Mouse (Mus musculus): ENCODE results near the gene Trp53inp2. TPM values are rescaled to one million over a fixed set of nuclear protein-coding genes. Genes with fewer than 3 reads are reported as not detected.

Trp53inp2 gene
- total and polyA plus RNA-seq, 3 experiments, result 410 to 512 (median 457) TPM

- Histone ChIP-seq H3K27me3 (ENCODE audit: control insufficient read depth, insufficient read depth, low read length) (no peaks in the 10 kb centered on the region), H3K4me1 (ENCODE audit: control insufficient read depth, insufficient read depth, low read length) (no peaks in the 10 kb centered on the region; the same call in 1 of the 2 replicates), H3K36me3 (ENCODE audit: control insufficient read depth, insufficient read depth, low read length) (no peaks in the 10 kb centered on the region), H3K9ac (ENCODE audit: low read depth, low read length) (no peak overlapping the region), H3K27ac (no peak overlapping the region), H3K79me2 (replicated peaks; ENCODE audit: control insufficient read depth, insufficient read depth, low read length) (no peaks in the 10 kb centered on the region), H3K4me3 (no peak overlapping the region)
- intact Hi-C loops (cut with DNase I), result no loop called here
- DNase-seq, result no peak
- 78% methylated on average over 1 of the region's 1 CpGs for WGBS
- TF ChIP-seq EP300 (IDR thresholded peaks at IDR 0.05; ENCODE audit: insufficient read depth, low read depth, low read length), result no peak
- no peak for TF ChIP-seq CTCF (IDR thresholded peaks at IDR 0.05)
- no peak for TF ChIP-seq POLR2A (IDR thresholded peaks at IDR 0.05; ENCODE audit: insufficient read depth, low read depth, low read length)
Measured at GRCm38 (mm10) chr2:155346670-155347069, 34.2 kb upstream of the Trp53inp2 start.

GRCm38 (mm10) chr2:155354402-155354801 is 26.5 kb upstream of the Trp53inp2 start:
- intact Hi-C loops (cut with DNase I), result no loop called here
- H3K79me2 ChIP-seq (replicated peaks; ENCODE audit: control insufficient read depth, insufficient read depth, low read length), result no peaks in the 10 kb centered on the region
- H3K27me3 ChIP-seq (ENCODE audit: control insufficient read depth, insufficient read depth, low read length), result no peaks in the 10 kb centered on the region
- DNase-seq, result no peak
- no peaks in the 10 kb centered on the region for H3K36me3 ChIP-seq (ENCODE audit: control insufficient read depth, insufficient read depth, low read length)
- no peak overlapping the region for H3K4me3 ChIP-seq
- 91% methylated on average over 3 of the region's 3 CpGs for WGBS
- H3K9ac ChIP-seq (ENCODE audit: low read depth, low read length), result no peak overlapping the region
- no peak overlapping the region for H3K27ac ChIP-seq
- TF ChIP-seq POLR2A (IDR thresholded peaks at IDR 0.05; ENCODE audit: insufficient read depth, low read depth, low read length) (no peak), CTCF (IDR thresholded peaks at IDR 0.05) (peak; percentile 42), EP300 (IDR thresholded peaks at IDR 0.05; ENCODE audit: insufficient read depth, low read depth, low read length) (no peak)
- peaks cover 5% of the 10 kb centered on the region for H3K4me1 ChIP-seq (ENCODE audit: control insufficient read depth, insufficient read depth, low read length)

GRCm38 (mm10) chr2:155356971-155357591 is 23.8 kb upstream of the Trp53inp2 start, which contains the start of gene Pigu:
Gene Pigu, minus strand, starts transcription at chr2:155357430.
- Histone ChIP-seq H3K27ac (peak within 1 kb of the TSS; percentile 75), H3K36me3 (ENCODE audit: control insufficient read depth, insufficient read depth, low read length) (no peaks in the 10 kb centered on the region), H3K4me3 (peak within 1 kb of the TSS; percentile 86), H3K79me2 (replicated peaks; ENCODE audit: control insufficient read depth, insufficient read depth, low read length) (no peaks in the 10 kb centered on the region), H3K4me1 (ENCODE audit: control insufficient read depth, insufficient read depth, low read length) (peaks cover 5% of the 10 kb centered on the region), H3K9ac (ENCODE audit: low read depth, low read length) (peak within 1 kb of the TSS; percentile 86), H3K27me3 (ENCODE audit: control insufficient read depth, insufficient read depth, low read length) (no peaks in the 10 kb centered on the region)
- under 1% methylated on average over 38 of the region's 38 CpGs for WGBS
- TF ChIP-seq POLR2A (IDR thresholded peaks at IDR 0.05; ENCODE audit: insufficient read depth, low read depth, low read length) (peak; percentile 64; the same call in 1 of the 2 replicates), CTCF (IDR thresholded peaks at IDR 0.05) (peak; percentile 15; the same call in 1 of the 2 replicates), EP300 (IDR thresholded peaks at IDR 0.05; ENCODE audit: insufficient read depth, low read depth, low read length) (peak; percentile 87; the same call in 1 of the 2 replicates)
- intact Hi-C loops (cut with DNase I), result loop anchor here (1.0 to 5.0 kb wide), 2 partner anchors 24 to 115 kb away; partner anchors contain the start of genes Ncoa6 and Trp53inp2
- DNase-seq, result peak; percentile 93 to 95

GRCm38 (mm10) chr2:155357686-155358399 is 23.0 kb upstream of the Trp53inp2 start:
- TF ChIP-seq CTCF (IDR thresholded peaks at IDR 0.05) (no peak), EP300 (IDR thresholded peaks at IDR 0.05; ENCODE audit: insufficient read depth, low read depth, low read length) (no peak), POLR2A (IDR thresholded peaks at IDR 0.05; ENCODE audit: insufficient read depth, low read depth, low read length) (no peak)
- Histone ChIP-seq H3K9ac (ENCODE audit: low read depth, low read length) (peak overlapping the region; percentile 33), H3K27ac (peak overlapping the region; percentile 75), H3K36me3 (ENCODE audit: control insufficient read depth, insufficient read depth, low read length) (no peaks in the 10 kb centered on the region), H3K4me1 (ENCODE audit: control insufficient read depth, insufficient read depth, low read length) (peaks cover 5% of the 10 kb centered on the region), H3K4me3 (peak overlapping the region; percentile 86), H3K79me2 (replicated peaks; ENCODE audit: control insufficient read depth, insufficient read depth, low read length) (no peaks in the 10 kb centered on the region), H3K27me3 (ENCODE audit: control insufficient read depth, insufficient read depth, low read length) (no peaks in the 10 kb centered on the region)
- intact Hi-C loops (cut with DNase I), result loop anchor here (1.0 to 5.0 kb wide), 2 partner anchors 23 to 114 kb away; partner anchors contain the start of genes Ncoa6 and Trp53inp2
- WGBS, result 24% methylated on average over 14 of the region's 14 CpGs
- peak in 1 of 2 experiments; percentile 38 for DNase-seq

GRCm38 (mm10) chr2:155367635-155368284 is 13.1 kb upstream of the Trp53inp2 start:
- Histone ChIP-seq H3K4me1 (ENCODE audit: control insufficient read depth, insufficient read depth, low read length) (peaks cover 7% of the 10 kb centered on the region), H3K79me2 (replicated peaks; ENCODE audit: control insufficient read depth, insufficient read depth, low read length) (no peaks in the 10 kb centered on the region), H3K36me3 (ENCODE audit: control insufficient read depth, insufficient read depth, low read length) (peaks cover 5% of the 10 kb centered on the region; the same call in 1 of the 2 replicates), H3K27ac (peak overlapping the region; percentile 24), H3K4me3 (no peak overlapping the region), H3K9ac (ENCODE audit: low read depth, low read length) (no peak overlapping the region), H3K27me3 (ENCODE audit: control insufficient read depth, insufficient read depth, low read length) (no peaks in the 10 kb centered on the region)
- WGBS, result 64% methylated on average over 7 of the region's 7 CpGs
- DNase-seq, result no peak
- intact Hi-C loops (cut with DNase I), result no loop called here
- TF ChIP-seq EP300 (IDR thresholded peaks at IDR 0.05; ENCODE audit: insufficient read depth, low read depth, low read length), result no peak
- no peak for TF ChIP-seq POLR2A (IDR thresholded peaks at IDR 0.05; ENCODE audit: insufficient read depth, low read depth, low read length)
- no peak for TF ChIP-seq CTCF (IDR thresholded peaks at IDR 0.05)
